ENCODE assay signal across 9 mouse cellular contexts in the genomic region with DNA sequence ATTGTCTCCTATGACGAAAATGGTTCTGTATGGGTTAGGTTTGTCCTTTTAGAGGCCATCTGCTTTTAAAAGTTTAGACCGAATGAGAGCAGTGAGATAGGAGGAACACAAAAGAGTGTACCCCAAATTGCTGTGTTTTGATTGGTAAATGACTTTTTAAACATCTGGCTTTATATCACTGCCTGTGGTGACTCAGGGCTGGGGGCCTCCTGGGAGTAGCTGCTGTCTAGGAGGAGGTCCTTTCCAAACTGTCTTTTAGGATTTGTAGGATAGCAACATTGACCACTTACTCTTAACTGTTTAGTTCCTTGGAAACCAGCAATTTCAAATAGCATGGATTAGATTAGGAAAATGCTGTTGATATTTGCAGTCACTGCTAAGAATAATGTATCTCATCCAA. TPM values are rescaled to one million over a fixed set of nuclear protein-coding genes. Genes with fewer than 3 reads are reported as not detected.
DNase-seq lines count a peak whose midpoint lies in the region; ATAC-seq lines count a peak whose summit lies in the region.
"Had no signal": no experiment of that assay in that cellular context is flagged by ENCODE, and none has a peak within 500 bp of the region (broad histone marks: within the 10 kb centered on the region; RNA-seq: fewer than 3 reads in every experiment).

No protein-coding gene starts in this region.

- no peak overlapping the region for H3K9ac ChIP-seq in heart, embryonic 12.5 days
- H3K9ac ChIP-seq in lung, embryonic 15.5 days: no peak overlapping the region
- H3K9ac ChIP-seq in stomach, embryonic 15.5 days: no peak overlapping the region

- DNase-seq in heart, adult 9 months (ENCODE audit: low spot score in 2 of 2): peak; percentile 47
- no peak for DNase-seq in lung, postnatal 25 days (ENCODE audit: low spot score)
- DNase-seq in heart, postnatal 14 days: peak; percentile 40 to 44
- DNase-seq in left cerebral cortex, postnatal 14 days (ENCODE audit: low spot score in 2 of 2): no peak
- no peak for DNase-seq in testis, postnatal 14 days (ENCODE audit: low spot score)

- no peak overlapping the region for H3K27ac ChIP-seq in heart, embryonic 12.5 days (ENCODE audit: poor library complexity, severe bottlenecking)
- no peak overlapping the region for H3K27ac ChIP-seq in lung, embryonic 15.5 days
- no peak overlapping the region for H3K27ac ChIP-seq in stomach, embryonic 15.5 days

- no peak for ATAC-seq in heart, embryonic 12.5 days (ENCODE audit: insufficient number of reproducible peaks, low FRiP score)
- no peak for ATAC-seq in lung, embryonic 15.5 days (ENCODE audit: borderline replicate concordance, extremely low read depth, low FRiP score, low TSS enrichment)
- no peak for ATAC-seq in stomach, embryonic 15.5 days (ENCODE audit: insufficient read depth, low FRiP score, low read depth)

- peaks cover 23% of the 10 kb centered on the region for H3K4me1 ChIP-seq in heart, embryonic 12.5 days (replicated peaks)
- H3K4me1 ChIP-seq in lung, embryonic 15.5 days: peaks cover 25% of the 10 kb centered on the region
- H3K4me1 ChIP-seq in stomach, embryonic 15.5 days: peaks cover 11% of the 10 kb centered on the region; the same call in 1 of the 2 replicates

- no peaks in the 10 kb centered on the region for H3K9me3 ChIP-seq in heart, embryonic 12.5 days (replicated peaks)
- no peaks in the 10 kb centered on the region for H3K9me3 ChIP-seq in lung, embryonic 15.5 days
- H3K9me3 ChIP-seq in stomach, embryonic 15.5 days: no peaks in the 10 kb centered on the region
- H3K9me3 ChIP-seq: megakaryocyte, embryonic 14.5 days had no signal

- intact Hi-C loops in heart, postnatal 14 days (cut with DNase I): loop anchor here (5.0 kb wide), 1 partner anchor 37 kb away; no protein-coding TSS in a partner anchor
- intact Hi-C loops in left cerebral cortex, postnatal 14 days (cut with DNase I): no loop called here

- no peaks in the 10 kb centered on the region for H3K27me3 ChIP-seq in heart, embryonic 12.5 days (replicated peaks)
- H3K27me3 ChIP-seq in lung, embryonic 15.5 days: no peaks in the 10 kb centered on the region
- no peaks in the 10 kb centered on the region for H3K27me3 ChIP-seq in stomach, embryonic 15.5 days (replicated peaks)

- H3K36me3 ChIP-seq in heart, embryonic 12.5 days: peaks cover 24% of the 10 kb centered on the region
- peaks cover 29% of the 10 kb centered on the region for H3K36me3 ChIP-seq in lung, embryonic 15.5 days
- H3K36me3 ChIP-seq in stomach, embryonic 15.5 days: 0 out of 2 replicates have a peak, but pooled peaks cover 8% of the 10 kb centered on the region

- no peak overlapping the region for H3K4me3 ChIP-seq in heart, embryonic 12.5 days
- H3K4me3 ChIP-seq in lung, embryonic 15.5 days: peak overlapping the region; percentile 68
- H3K4me3 ChIP-seq in stomach, embryonic 15.5 days (replicated peaks): no peak overlapping the region

- no peak overlapping the region for H3K4me2 ChIP-seq in heart, embryonic 12.5 days
- peak overlapping the region; percentile 66 for H3K4me2 ChIP-seq in lung, embryonic 15.5 days
- H3K4me2 ChIP-seq in stomach, embryonic 15.5 days: peak overlapping the region; percentile 78

- 76% methylated on average over 2 of the region's 2 CpGs for WGBS in heart, embryonic 12.5 days
- 70% methylated on average over 2 of the region's 2 CpGs for WGBS in lung, embryonic 15.5 days
- WGBS in stomach, embryonic 15.5 days: 74% methylated on average over 2 of the region's 2 CpGs

RNA-seq across cellular contexts. Expression of gene Stard9, which starts 1.3 kb away (rescaled TPM):
- polyA plus RNA-seq in heart, embryonic 12.5 days (2016; fragmentation: Nextera tagmentation; extraction: Ambion mirVana): 3.2 and 4.0 TPM in 2 replicates
- 8.6 and 11.7 TPM in 2 replicates for polyA plus RNA-seq in lung, embryonic 15.5 days (2015; fragmentation: Nextera tagmentation; extraction: Ambion mirVana)
- total RNA-seq in heart, postnatal 14 days (2021): 10 to 100 TPM; 16.1 to 17.9 TPM
- polyA plus RNA-seq in stomach, embryonic 15.5 days (2015; fragmentation: Nextera tagmentation; extraction: Ambion mirVana): 4.3 and 4.4 TPM in 2 replicates
- 1 to 10 TPM; 8.5 to 8.7 TPM for total RNA-seq in left cerebral cortex, postnatal 14 days (2021)

RNA-seq across cellular contexts. Expression of gene Lrrc57, which starts 20.9 kb away (rescaled TPM):
- polyA plus RNA-seq in heart, embryonic 12.5 days (2016; fragmentation: Nextera tagmentation; extraction: Ambion mirVana): 18.7 and 20.5 TPM in 2 replicates
- polyA plus RNA-seq in lung, embryonic 15.5 days (2015; fragmentation: Nextera tagmentation; extraction: Ambion mirVana): 27.4 and 29.9 TPM in 2 replicates
- total RNA-seq in heart, postnatal 14 days (2021): 10 to 100 TPM; 13.3 to 13.6 TPM
- 17.8 and 19.9 TPM in 2 replicates for polyA plus RNA-seq in stomach, embryonic 15.5 days (2015; fragmentation: Nextera tagmentation; extraction: Ambion mirVana)
- total RNA-seq in left cerebral cortex, postnatal 14 days (2021): 10 to 100 TPM; 31.7 to 34.5 TPM

RNA-seq across cellular contexts. Expression of gene Haus2, which starts 21.1 kb away (rescaled TPM):
- 23.9 and 24.9 TPM in 2 replicates for polyA plus RNA-seq in heart, embryonic 12.5 days (2016; fragmentation: Nextera tagmentation; extraction: Ambion mirVana)
- 21.9 and 25.4 TPM in 2 replicates for polyA plus RNA-seq in lung, embryonic 15.5 days (2015; fragmentation: Nextera tagmentation; extraction: Ambion mirVana)
- total RNA-seq in heart, postnatal 14 days (2021): 10 to 100 TPM in 1 of 2 experiments, 1 to 10 TPM in 1; 9.2 to 10.8 TPM
- polyA plus RNA-seq in stomach, embryonic 15.5 days (2015; fragmentation: Nextera tagmentation; extraction: Ambion mirVana): 21.7 and 23.0 TPM in 2 replicates
- 10 to 100 TPM; 16.3 to 17.1 TPM for total RNA-seq in left cerebral cortex, postnatal 14 days (2021)

Comparison
In these comparisons a context has a peak if more than half of its experiments do, and no peak if none do; other contexts are left out.
1. DNase-seq: peak in heart, adult 9 months (2 of 2) and heart, postnatal 14 days (2 of 2); none in lung, postnatal 25 days (single experiment), left cerebral cortex, postnatal 14 days (0 of 2) and testis, postnatal 14 days (single experiment).